Mouse (Mus musculus) hindbrain, embryonic 11.5 days (tissue): Measurements from ENCODE around the gene Bnipl. TPM values are rescaled to one million over a fixed set of nuclear protein-coding genes. Genes with fewer than 3 reads are reported as not detected.
A peak's percentile ranks its signal among the peaks of the same experiment; 100 is the strongest.

Experiments used
- ATAC-seq: fragments of 200-750 bp; cut with Nextera tagmentation; 2 replicates; pipeline ENCODE4 v1.8.0; 2017; ENCODE audit warnings: mild to moderate bottlenecking, moderate TSS enrichment, moderate library complexity; ENCODE audit not compliant: low FRiP score
- DNase-seq: peaks from one replicate; pipeline ENCODE4 v3.0.0-alpha.2; 2015; ENCODE audit warnings: low spot score
- H3K27ac ChIP-seq: fragments of 300-500 bp; sonication (generic); 2 replicates; pipeline ENCODE4 v1.5.1; 2014; ENCODE audit warnings: mild to moderate bottlenecking, low read depth, low read length
- H3K27me3 ChIP-seq: fragments of 300-500 bp; sonication (generic); 2 replicates; pipeline ENCODE4 v1.6.1; 2014; ENCODE audit warnings: mild to moderate bottlenecking, low read length, moderate library complexity, mixed read lengths; ENCODE audit not compliant: control insufficient read depth, insufficient read depth
- H3K36me3 ChIP-seq: fragments of 300-500 bp; sonication (generic); 2 replicates; pipeline ENCODE4 v1.6.1; 2014; ENCODE audit warnings: mild to moderate bottlenecking, low read length, moderate library complexity, mixed read lengths; ENCODE audit not compliant: control insufficient read depth, insufficient read depth
- H3K4me1 ChIP-seq: fragments of 300-500 bp; sonication (generic); replicated peaks from 2 replicates; pipeline ENCODE4 v1.6.1; 2014; ENCODE audit warnings: low read length, mixed read lengths; ENCODE audit not compliant: control insufficient read depth, insufficient read depth
- H3K4me2 ChIP-seq: fragments of 300-500 bp; sonication (generic); replicated peaks from 2 replicates; pipeline ENCODE4 v1.6.1; 2014; ENCODE audit warnings: mild to moderate bottlenecking, low read depth, low read length
- H3K4me3 ChIP-seq: fragments of 300-500 bp; sonication (generic); 2 replicates; pipeline ENCODE4 v1.5.1; 2014; ENCODE audit warnings: low read depth, low read length
- H3K9ac ChIP-seq: fragments of 300-500 bp; sonication (generic); 2 replicates; pipeline ENCODE4 v1.6.1; 2014; ENCODE audit warnings: low read depth, low read length
- H3K9me3 ChIP-seq: fragments of 300-500 bp; sonication (generic); 2 replicates; pipeline ENCODE4 v1.6.1; 2016; ENCODE audit warnings: low read length; ENCODE audit not compliant: control insufficient read depth
- WGBS: fragments of 180-500 bp; shearing (Covaris S2); extraction: QIAGEN DNeasy Blood & Tissue Kit; methylation state at CpG from one replicate; pipeline ENCODE4 v1.1.7; 2014; 5-methylcytosine and 5-hydroxymethylcytosine counted together
- polyA plus RNA-seq: library from polyadenylated mRNA; unstranded; fragments of >200 nt; fragmentation: Nextera tagmentation; extraction: Ambion mirVana; gene quantifications from 2 replicates; pipeline ENCODE4 v1.2.1, GENCODE M21; 2014

The Bnipl gene
- polyA plus RNA-seq, 1 experiment from 2014 or later: 0.73 TPM

DNA sequence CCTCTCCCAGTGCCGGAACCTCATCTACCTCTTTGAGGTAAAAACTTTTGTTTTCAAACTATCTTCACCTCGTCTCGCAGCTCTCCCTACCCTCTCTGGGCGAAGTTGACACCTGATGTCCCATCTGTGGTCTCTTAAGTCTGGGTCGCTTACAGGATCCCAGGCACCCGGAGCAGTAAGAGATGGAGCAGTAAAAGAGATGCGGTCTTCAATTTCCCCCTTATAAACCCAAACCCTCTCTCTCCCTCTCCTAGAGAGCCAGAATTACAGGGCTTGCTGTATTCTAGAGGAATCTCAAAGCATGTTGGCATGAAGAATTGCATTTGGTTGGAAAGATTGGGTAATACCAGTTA lies 32.6 kb upstream of the Bnipl start:
- Histone ChIP-seq H3K27ac (peak overlapping the region; percentile 90), H3K4me1 (no peaks in the 10 kb centered on the region; the same call in 1 of the 2 replicates), H3K27me3 (no peaks in the 10 kb centered on the region), H3K4me3 (peak overlapping the region; percentile 75), H3K9me3 (no peaks in the 10 kb centered on the region), H3K9ac (peak overlapping the region; percentile 77), H3K36me3 (no peaks in the 10 kb centered on the region), H3K4me2 (peak overlapping the region; percentile 40)
- DNase-seq (no peak), ATAC-seq (no peak)
- 2% methylated on average over 7 of the region's 7 CpGs for WGBS

GRCm38 (mm10) chr3:95282865-95283588 lies 32.0 kb upstream of the Bnipl start:
- Histone ChIP-seq H3K4me2 (peak overlapping the region; percentile 40), H3K27ac (peak overlapping the region; percentile 90)
- ATAC-seq: peak; percentile 74

GRCm38 (mm10) chr3:95282381-95282864 lies 31.4 kb upstream of the Bnipl start:
- Histone ChIP-seq H3K4me3 (peak overlapping the region; percentile 75), H3K27ac (peak overlapping the region; percentile 90), H3K27me3 (no peaks in the 10 kb centered on the region), H3K4me2 (peak overlapping the region; percentile 40), H3K36me3 (no peaks in the 10 kb centered on the region), H3K9me3 (no peaks in the 10 kb centered on the region), H3K9ac (peak overlapping the region; percentile 77), H3K4me1 (no peaks in the 10 kb centered on the region; the same call in 1 of the 2 replicates)
- peak; percentile 54 for DNase-seq
- ATAC-seq: peak; percentile 8; the same call in 1 of the 2 replicates
- WGBS: under 1% methylated on average over 11 of the region's 11 CpGs

More at GRCm38 (mm10) chr3:95282865-95283588, 32.0 kb upstream of the Bnipl start:
- Histone ChIP-seq H3K27me3 (no peaks in the 10 kb centered on the region), H3K36me3 (no peaks in the 10 kb centered on the region), H3K9ac (peak overlapping the region; percentile 77), H3K9me3 (no peaks in the 10 kb centered on the region), H3K4me1 (no peaks in the 10 kb centered on the region; the same call in 1 of the 2 replicates), H3K4me3 (peak overlapping the region; percentile 75)
- peak; percentile 82 for DNase-seq
- WGBS: under 1% methylated on average over 49 of the region's 51 CpGs

- Histone ChIP-seq H3K4me2 (peak within 1 kb of the TSS; percentile 40), H3K9ac (peak within 1 kb of the TSS; percentile 77), H3K27me3 (no peaks in the 10 kb centered on the region), H3K4me3 (peak within 1 kb of the TSS; percentile 75), H3K36me3 (no peaks in the 10 kb centered on the region), H3K9me3 (no peaks in the 10 kb centered on the region), H3K4me1 (no peaks in the 10 kb centered on the region; the same call in 1 of the 2 replicates), H3K27ac (peak within 1 kb of the TSS; percentile 90)
- ATAC-seq (peak; percentile 91), DNase-seq (peak; percentile 99)
- WGBS: under 1% methylated on average over 52 of the region's 53 CpGs
Observed at GRCm38 (mm10) chr3:95281216-95282126, 30.5 kb upstream of the Bnipl start, which contains the start of the genes Mindy1 and Prune1. Mindy1 (plus strand) TSS chr3:95281345. Prune1 (minus strand) TSS chr3:95282076.

DNA sequence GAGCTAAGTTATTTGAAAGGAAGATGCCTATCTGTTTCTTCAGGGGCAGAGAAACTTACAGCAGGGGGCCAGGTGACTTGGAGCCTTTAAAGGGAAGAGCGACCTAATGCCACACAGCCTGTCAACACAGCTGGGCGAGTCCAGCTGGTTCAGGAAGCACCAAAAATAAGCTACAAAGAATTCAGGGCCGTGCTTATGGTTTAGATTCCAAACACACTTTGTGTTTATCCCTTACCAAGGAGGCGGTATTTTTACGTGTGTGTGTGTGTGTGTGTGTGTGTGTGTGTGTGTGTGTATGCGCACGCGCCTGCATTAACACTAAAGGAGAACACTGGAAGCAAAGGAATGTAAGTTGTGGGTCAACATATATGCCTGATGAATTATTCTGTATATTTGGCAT lies 29.8 kb upstream of the Bnipl start:
- Histone ChIP-seq H3K27ac (no peak overlapping the region), H3K27me3 (no peaks in the 10 kb centered on the region), H3K4me3 (peak overlapping the region; percentile 75), H3K36me3 (no peaks in the 10 kb centered on the region), H3K4me1 (no peaks in the 10 kb centered on the region; the same call in 1 of the 2 replicates), H3K9ac (peak overlapping the region; percentile 74), H3K4me2 (peak overlapping the region; percentile 40), H3K9me3 (no peaks in the 10 kb centered on the region)
- ATAC-seq (no peak), DNase-seq (peak; percentile 40)
- WGBS: 31% methylated on average over 8 of the region's 8 CpGs

DNA sequence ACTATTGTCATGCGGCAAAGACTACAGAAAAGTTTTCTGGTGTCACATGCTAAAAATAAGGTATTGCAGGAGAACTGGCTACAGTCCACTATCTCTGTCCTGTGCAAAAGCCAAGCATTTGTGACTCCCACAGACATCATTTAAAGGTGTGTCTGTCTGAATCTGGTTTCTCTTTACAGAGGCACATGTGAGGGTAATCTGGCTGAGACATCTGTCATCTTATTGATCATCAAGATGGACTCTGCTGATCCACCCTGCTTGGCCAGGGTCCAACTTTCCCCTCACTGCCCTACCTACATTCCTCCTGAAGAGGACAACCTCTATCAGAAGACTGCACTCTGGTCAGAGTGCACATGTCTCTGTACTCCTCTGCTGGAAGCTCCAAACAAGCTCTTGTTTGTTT lies 26.2 kb upstream of the Bnipl start:
- no peak overlapping the region for H3K4me2 ChIP-seq
- WGBS: 97% methylated on average over 1 of the region's 1 CpGs
- no peak for DNase-seq
- H3K9me3 ChIP-seq: no peaks in the 10 kb centered on the region
- ATAC-seq: no peak
- no peak overlapping the region for H3K4me3 ChIP-seq
- no peaks in the 10 kb centered on the region for H3K36me3 ChIP-seq
- no peak overlapping the region for H3K27ac ChIP-seq
- no peak overlapping the region for H3K9ac ChIP-seq
- H3K27me3 ChIP-seq: no peaks in the 10 kb centered on the region
- H3K4me1 ChIP-seq: no peaks in the 10 kb centered on the region

- no peak overlapping the region for H3K4me3 ChIP-seq
- H3K4me2 ChIP-seq: no peak overlapping the region
- DNase-seq (no peak), ATAC-seq (no peak)
- H3K9ac ChIP-seq: no peak overlapping the region
- H3K9me3 ChIP-seq: no peaks in the 10 kb centered on the region
- 78% methylated on average over 5 of the region's 5 CpGs for WGBS
- H3K36me3 ChIP-seq: no peaks in the 10 kb centered on the region
- no peak overlapping the region for H3K27ac ChIP-seq
- no peaks in the 10 kb centered on the region for H3K27me3 ChIP-seq
- no peaks in the 10 kb centered on the region for H3K4me1 ChIP-seq
Observed at GRCm38 (mm10) chr3:95276428-95276934, 25.5 kb upstream of the Bnipl start.

DNA sequence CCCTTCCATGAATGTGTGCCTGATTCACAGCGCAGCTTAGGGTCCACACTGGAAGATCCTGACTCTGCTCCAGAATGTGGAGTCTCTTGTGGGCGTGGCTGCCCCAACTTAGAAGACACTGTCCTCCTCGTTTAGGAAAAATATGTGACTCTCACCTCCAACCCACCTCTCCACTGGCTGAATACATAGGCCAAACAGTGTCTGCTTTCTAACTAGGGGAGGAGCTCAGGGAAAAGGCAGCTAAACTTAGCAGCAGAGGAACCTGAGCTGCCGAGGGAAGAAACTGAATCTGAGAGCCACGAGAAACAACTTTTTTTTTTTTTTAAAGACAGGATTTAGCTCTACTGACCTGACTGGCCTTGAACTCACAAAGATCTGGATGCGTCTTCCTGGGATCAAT lies 24.2 kb upstream of the Bnipl start:
- H3K27me3 ChIP-seq: no peaks in the 10 kb centered on the region

More for the DNA sequence above, 24.2 kb upstream of the Bnipl start:
- H3K9me3 ChIP-seq: no peaks in the 10 kb centered on the region
- H3K4me2 ChIP-seq: no peak overlapping the region
- no peak for ATAC-seq
- 86% methylated on average over 6 of the region's 6 CpGs for WGBS
- no peaks in the 10 kb centered on the region for H3K4me1 ChIP-seq
- H3K27ac ChIP-seq: no peak overlapping the region
- H3K4me3 ChIP-seq: no peak overlapping the region
- no peak for DNase-seq
- H3K36me3 ChIP-seq: no peaks in the 10 kb centered on the region
- H3K9ac ChIP-seq: no peak overlapping the region
